In genomic region chr6:134861386-134861785, GRCm38 (mm10) we compare ENCODE assay signal across 22 mouse cellular contexts.
"Had no signal": no experiment of that assay in that cellular context is flagged by ENCODE, and none has a peak within 500 bp of the region (broad histone marks: within the 10 kb centered on the region; RNA-seq: fewer than 3 reads in every experiment).

No protein-coding gene starts in this region.

- H3K9ac ChIP-seq: limb, embryonic 12.5 days; limb, embryonic 15.5 days; liver, embryonic 14.5 days; liver, postnatal 0 days; lung, embryonic 14.5 days; neural tube, embryonic 12.5 days; neural tube, embryonic 15.5 days had no signal

- H3K4me2 ChIP-seq: limb, embryonic 12.5 days; limb, embryonic 15.5 days; liver, embryonic 11.5 days; lung, embryonic 14.5 days; neural tube, embryonic 12.5 days had no signal

- H3K27me3 ChIP-seq: limb, embryonic 12.5 days; limb, embryonic 15.5 days; neural tube, embryonic 12.5 days; neural tube, embryonic 15.5 days had no signal

- H3K9me3 ChIP-seq: limb, embryonic 12.5 days; limb, embryonic 15.5 days; neural tube, embryonic 12.5 days; neural tube, embryonic 15.5 days had no signal

- H3K27ac ChIP-seq: left cerebral cortex, adult 2 months; limb, embryonic 12.5 days; limb, embryonic 15.5 days; liver, embryonic 14.5 days; macrophage; neural tube, embryonic 12.5 days; stomach, postnatal 0 days had no signal

- DNase-seq: kidney, adult 18-20 months; kidney, adult 9 months; kidney, postnatal 14 days; kidney, postnatal 4 days; layer of hippocampus, postnatal 36 days; liver, postnatal 0 days; right cerebral cortex, adult 18-20 months; right cerebral cortex, postnatal 14 days; right cerebral cortex, postnatal 4 days; thymus, adult 2 months; thymus, postnatal 14 days; thymus, postnatal 4 days had no signal

- H3K4me3 ChIP-seq: left cerebral cortex, adult 2 months; limb, embryonic 12.5 days; limb, embryonic 15.5 days; neural tube, embryonic 12.5 days; neural tube, embryonic 15.5 days had no signal
